Mouse (Mus musculus) brain, embryonic 14.5 days (tissue): Measurements from ENCODE around the gene Pcsk4.

Source experiments
- CTCF ChIP-seq: fragments of 200-500 bp; IDR thresholded peaks from 2 replicates; pipeline ENCODE4 v1.5.1; 2012; ENCODE audit warnings: inconsistent platforms, mild to moderate bottlenecking, moderate library complexity, borderline replicate concordance; ENCODE audit not compliant: insufficient read depth, insufficient read length; ENCODE audit errors: extremely low read depth
- POLR2A ChIP-seq: fragments of 200-500 bp; IDR thresholded peaks from 2 replicates; pipeline ENCODE4 v1.6.1; 2012; ENCODE audit warnings: mild to moderate bottlenecking, inconsistent platforms, borderline replicate concordance; ENCODE audit not compliant: poor library complexity, insufficient read depth, insufficient read length, severe bottlenecking; ENCODE audit errors: extremely low read depth

DNA sequence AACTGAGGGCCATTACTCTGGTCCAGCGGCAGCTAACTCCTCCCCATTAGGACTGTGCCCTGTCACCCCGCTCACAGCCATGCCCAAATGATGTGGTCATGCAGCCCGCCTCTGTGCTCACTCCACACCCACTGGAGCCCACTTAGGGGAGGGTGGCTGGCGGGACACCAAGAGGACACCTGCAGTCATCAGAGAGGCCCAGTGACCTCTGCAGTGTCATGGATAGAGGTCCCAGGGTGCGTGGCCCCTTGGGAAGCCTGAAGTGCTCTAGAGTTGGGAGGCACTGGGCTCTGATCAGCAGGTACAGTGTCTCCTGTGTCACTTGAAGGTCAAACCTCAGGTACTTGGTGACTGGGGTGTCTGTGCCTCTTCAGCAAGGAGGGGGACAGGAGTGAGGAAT, 32.5 kb downstream of the Pcsk4 start:
- TF ChIP-seq POLR2A (no peak), CTCF (no peak)
